Mouse (Mus musculus) spleen, adult 12 weeks (tissue): ENCODE measurements around the gene Nkapd1.

Experiments used
- DNase-seq: peaks from one replicate; pipeline ENCODE4 v3.0.0; 2022; ENCODE audit warnings: low spot score

The Nkapd1 gene

GRCm38 (mm10) chr9:50601536-50601935 lies 15.7 kb downstream of the Nkapd1 start:
- no peak for DNase-seq

GRCm38 (mm10) chr9:50596973-50597372 lies 20.3 kb downstream of the Nkapd1 start:
- DNase-seq, result no peak

GRCm38 (mm10) chr9:50594794-50595417 lies 22.4 kb downstream of the Nkapd1 start:
- no peak for DNase-seq

- DNase-seq, result peak; percentile 40
These were observed 23.7 kb downstream of the Nkapd1 start for GRCm38 (mm10) chr9:50593544-50593943.

GRCm38 (mm10) chr9:50592955-50593354 lies 24.3 kb downstream of the Nkapd1 start:
- DNase-seq, result no peak

GRCm38 (mm10) chr9:50590856-50591518 lies 26.3 kb downstream of the Nkapd1 start:
- no peak for DNase-seq

- DNase-seq, result no peak
These were observed 30.3 kb downstream of the Nkapd1 start for GRCm38 (mm10) chr9:50586955-50587354.

GRCm38 (mm10) chr9:50585145-50585818 lies 32.0 kb downstream of the Nkapd1 start:
- DNase-seq, result no peak

- DNase-seq, result no peak
These were observed 36.9 kb downstream of the Nkapd1 start for GRCm38 (mm10) chr9:50580370-50580769.

GRCm38 (mm10) chr9:50569599-50570525 lies 47.4 kb downstream of the Nkapd1 start:
- no peak for DNase-seq

GRCm38 (mm10) chr9:50567881-50568280 lies 49.4 kb downstream of the Nkapd1 start:
- no peak for DNase-seq

- no peak for DNase-seq
These were observed 49.9 kb downstream of the Nkapd1 start for GRCm38 (mm10) chr9:50567372-50567771.

- DNase-seq, result no peak
These were observed 51.3 kb downstream of the Nkapd1 start for GRCm38 (mm10) chr9:50565940-50566339.

- DNase-seq, result no peak
These were observed 52.1 kb downstream of the Nkapd1 start for GRCm38 (mm10) chr9:50565173-50565572.

GRCm38 (mm10) chr9:50561918-50562360 lies 55.3 kb downstream of the Nkapd1 start:
- DNase-seq, result no peak

GRCm38 (mm10) chr9:50561145-50561917 lies 55.9 kb downstream of the Nkapd1 start, which contains the start of gene Tex12:
Gene Tex12, minus strand, starts transcription at chr9:50561325.
- no peak for DNase-seq
